Mouse (Mus musculus): Measurements from ENCODE around the gene Arhgap25. TPM values are rescaled to one million over a fixed set of nuclear protein-coding genes. Genes with fewer than 3 reads are reported as not detected.
"Not testable (repeated sequence)": the region's sequence is repeated elsewhere in the genome, so short reads cannot be mapped to it uniquely, and the experiment has no call there.

Arhgap25 gene
- polyA plus RNA-seq, 1 experiment = 2.5 TPM

DNA sequence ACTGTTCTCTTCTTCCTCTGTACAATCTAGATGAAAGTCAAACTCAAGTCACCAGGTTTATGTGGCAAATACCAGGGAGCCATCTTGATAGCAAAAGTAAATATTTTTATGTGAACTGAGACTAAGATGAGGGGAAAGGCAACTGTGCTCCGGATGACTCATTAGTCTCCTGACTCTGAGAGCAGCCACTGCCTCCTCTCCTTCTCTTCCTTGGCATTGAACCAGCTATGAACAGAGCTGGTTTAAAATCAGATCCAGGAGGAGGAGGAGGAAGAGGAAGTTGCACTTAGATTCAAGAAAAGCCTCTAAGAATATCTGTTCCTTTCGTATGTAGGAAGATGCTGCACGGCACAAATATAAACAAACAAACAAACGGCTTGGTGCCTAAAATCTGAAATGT lies 22.1 kb downstream of the Arhgap25 start:
- no peak for DNase-seq (ENCODE audit: low read depth, low spot score)
- WGBS = 31% methylated on average over 4 of the region's 4 CpGs

- no peak for DNase-seq (ENCODE audit: low read depth, low spot score)
- 88% methylated on average over 2 of the region's 2 CpGs for WGBS
Observed at GRCm38 (mm10) chr6:87509806-87510205, 23.3 kb downstream of the Arhgap25 start.

- WGBS = 71% methylated on average over 7 of the region's 7 CpGs
- DNase-seq (ENCODE audit: low read depth, low spot score) = no peak
Observed at GRCm38 (mm10) chr6:87504875-87505274, 28.2 kb downstream of the Arhgap25 start.

GRCm38 (mm10) chr6:87503976-87504375 lies 29.1 kb downstream of the Arhgap25 start:
- DNase-seq (ENCODE audit: low read depth, low spot score) = no peak
- 36% methylated on average over 5 of the region's 5 CpGs for WGBS

DNA sequence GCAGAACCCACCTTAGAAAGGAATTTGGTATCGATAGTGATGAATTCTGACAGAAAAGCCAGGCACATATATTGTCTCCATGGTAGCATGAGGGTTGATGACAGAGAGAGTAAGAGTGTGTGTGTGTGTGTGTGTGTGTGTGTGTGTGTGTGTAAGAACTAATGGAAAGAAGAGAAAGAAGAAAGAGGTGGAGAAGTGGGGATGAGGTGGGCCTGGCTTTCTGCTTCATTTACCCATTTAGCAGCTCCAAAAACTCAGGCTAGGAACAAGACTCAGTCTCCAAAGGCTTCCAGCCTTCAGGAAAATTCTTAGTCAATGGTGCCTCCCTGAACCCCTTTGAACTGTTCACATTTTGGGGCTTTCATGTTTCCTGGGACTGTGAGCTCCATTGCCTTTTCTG lies 29.5 kb downstream of the Arhgap25 start:
- DNase-seq (ENCODE audit: low read depth, low spot score) = no peak
- WGBS = 88% methylated on average over 1 of the region's 1 CpGs

DNA sequence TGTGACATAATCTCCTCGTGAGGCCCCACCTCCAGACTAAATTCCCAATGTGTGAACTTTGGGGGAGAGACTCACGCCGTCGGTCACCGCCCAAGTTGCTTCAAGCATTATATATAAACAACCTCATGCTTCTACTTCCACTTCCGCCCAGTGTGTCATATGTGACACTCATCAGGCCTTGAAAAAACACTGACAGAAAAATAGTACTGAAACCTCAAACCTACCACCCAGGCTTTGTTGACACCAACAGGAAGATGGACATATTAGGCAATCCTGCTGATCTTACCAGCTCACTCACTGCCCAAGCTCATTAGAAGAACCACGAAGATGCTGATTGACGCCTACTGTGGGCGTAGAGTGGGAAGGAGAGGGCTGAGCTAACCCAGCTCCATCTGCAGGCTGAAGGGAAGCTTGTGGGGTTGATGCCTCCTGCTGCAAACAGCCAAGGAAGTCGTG lies 30.2 kb downstream of the Arhgap25 start:
- no peak for DNase-seq (ENCODE audit: low read depth, low spot score)
- 50% methylated on average over 10 of the region's 10 CpGs for WGBS

- WGBS = 47% methylated on average over 6 of the region's 6 CpGs
- no peak for DNase-seq (ENCODE audit: low read depth, low spot score)
Observed at GRCm38 (mm10) chr6:87502411-87502810, 30.6 kb downstream of the Arhgap25 start.

DNA sequence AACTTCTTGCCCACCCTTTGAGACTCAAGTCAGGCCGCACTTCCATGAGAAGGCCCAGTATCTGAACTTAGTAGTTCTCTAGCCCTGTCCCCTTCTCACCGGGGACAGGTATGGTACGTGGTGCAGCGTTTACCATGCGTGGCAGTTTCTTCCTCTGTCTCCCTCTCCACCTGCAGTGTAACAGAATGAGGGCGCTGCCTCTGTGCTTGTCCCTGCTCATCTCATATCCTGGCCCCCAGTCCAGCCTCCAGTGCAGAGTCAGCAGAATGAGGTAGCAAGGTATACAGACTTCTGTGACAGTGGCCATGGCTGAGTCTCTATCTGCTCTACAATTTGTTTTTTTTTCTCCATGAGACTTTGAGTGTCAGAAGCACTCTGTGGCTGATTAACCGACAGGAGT lies 32.4 kb downstream of the Arhgap25 start:
- 91% methylated on average over 7 of the region's 7 CpGs for WGBS
- DNase-seq (ENCODE audit: low read depth, low spot score) = no peak

- 26% methylated on average over 6 of the region's 6 CpGs for WGBS
- DNase-seq (ENCODE audit: low read depth, low spot score) = no peak
Observed at GRCm38 (mm10) chr6:87499791-87500190, 33.3 kb downstream of the Arhgap25 start.

- DNase-seq (ENCODE audit: low read depth, low spot score) = no peak
- WGBS = 62% methylated on average over 9 of the region's 9 CpGs
Observed at GRCm38 (mm10) chr6:87496143-87496542, 36.9 kb downstream of the Arhgap25 start.

- no peak for DNase-seq (ENCODE audit: low read depth, low spot score)
- 56% methylated on average over 9 of the region's 9 CpGs for WGBS
Observed at GRCm38 (mm10) chr6:87494339-87494738, 38.7 kb downstream of the Arhgap25 start.

DNA sequence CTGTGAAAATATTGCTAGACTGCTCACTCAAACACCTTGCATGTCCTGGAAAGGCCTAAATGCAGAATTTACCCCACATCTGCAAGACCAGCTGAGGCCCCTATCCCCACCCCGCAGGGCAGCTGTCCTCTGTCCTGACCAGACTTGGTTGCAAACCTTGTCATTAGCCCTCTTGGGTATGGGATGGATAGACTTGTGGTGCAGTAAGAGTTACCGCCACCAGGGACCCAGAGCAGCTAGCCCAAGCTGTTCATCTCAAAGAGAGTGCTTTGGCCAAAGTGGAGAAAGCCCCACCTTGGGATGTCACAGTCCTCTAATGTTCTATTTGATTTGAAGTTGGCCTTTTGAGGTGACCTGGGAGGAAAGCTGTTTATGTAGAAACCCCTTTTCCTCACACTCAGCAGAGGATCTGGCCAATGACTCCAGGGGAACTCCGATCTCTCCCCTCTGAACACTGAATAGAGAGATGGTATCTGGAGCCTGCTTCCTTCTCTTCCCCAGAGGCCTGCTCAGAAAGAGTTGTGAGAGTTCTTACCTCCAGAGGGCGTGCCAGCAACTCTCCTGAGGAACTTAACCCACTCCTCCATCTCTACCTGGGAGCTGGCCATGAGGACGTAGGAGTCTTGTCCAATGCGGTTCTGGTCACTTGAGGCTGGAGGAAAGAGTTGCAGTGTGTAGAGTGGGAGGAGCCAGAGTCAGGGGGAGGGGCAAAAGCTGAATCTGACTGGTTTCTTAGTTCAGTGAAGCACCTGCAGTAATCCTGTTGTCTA lies 45.2 kb downstream of the Arhgap25 start:
- DNase-seq (ENCODE audit: low read depth, low spot score) = no peak
- 68% methylated on average over 6 of the region's 6 CpGs for WGBS

- WGBS = 67% methylated on average over 5 of the region's 5 CpGs
- DNase-seq (ENCODE audit: low read depth, low spot score) = no peak
Observed at GRCm38 (mm10) chr6:87484806-87485205, 48.3 kb downstream of the Arhgap25 start.

DNA sequence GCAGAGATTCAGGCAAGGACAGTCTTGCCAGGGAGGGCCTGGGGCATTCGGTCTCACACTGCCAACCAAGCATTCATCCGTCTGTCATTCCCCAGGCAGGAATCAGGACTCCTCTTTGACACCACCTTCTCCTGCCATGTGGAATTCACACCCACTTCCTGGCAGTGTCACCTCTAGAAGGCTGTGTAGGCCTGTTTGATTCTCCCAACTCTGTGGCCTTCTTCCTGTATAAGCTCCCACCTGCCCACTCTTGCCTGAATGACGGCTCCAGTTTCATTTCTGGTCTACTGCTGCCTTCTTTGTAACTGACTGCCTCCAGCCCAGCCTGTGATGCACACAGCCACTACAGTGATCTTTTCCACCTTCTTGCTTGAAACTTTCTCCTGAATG lies 49.2 kb downstream of the Arhgap25 start:
- 65% methylated on average over 3 of the region's 3 CpGs for WGBS
- DNase-seq (ENCODE audit: low read depth, low spot score) = no peak

GRCm38 (mm10) chr6:87483224-87483899 lies 49.7 kb downstream of the Arhgap25 start:
- no peak for DNase-seq (ENCODE audit: low read depth, low spot score)
- WGBS = 54% methylated on average over 12 of the region's 12 CpGs

DNA sequence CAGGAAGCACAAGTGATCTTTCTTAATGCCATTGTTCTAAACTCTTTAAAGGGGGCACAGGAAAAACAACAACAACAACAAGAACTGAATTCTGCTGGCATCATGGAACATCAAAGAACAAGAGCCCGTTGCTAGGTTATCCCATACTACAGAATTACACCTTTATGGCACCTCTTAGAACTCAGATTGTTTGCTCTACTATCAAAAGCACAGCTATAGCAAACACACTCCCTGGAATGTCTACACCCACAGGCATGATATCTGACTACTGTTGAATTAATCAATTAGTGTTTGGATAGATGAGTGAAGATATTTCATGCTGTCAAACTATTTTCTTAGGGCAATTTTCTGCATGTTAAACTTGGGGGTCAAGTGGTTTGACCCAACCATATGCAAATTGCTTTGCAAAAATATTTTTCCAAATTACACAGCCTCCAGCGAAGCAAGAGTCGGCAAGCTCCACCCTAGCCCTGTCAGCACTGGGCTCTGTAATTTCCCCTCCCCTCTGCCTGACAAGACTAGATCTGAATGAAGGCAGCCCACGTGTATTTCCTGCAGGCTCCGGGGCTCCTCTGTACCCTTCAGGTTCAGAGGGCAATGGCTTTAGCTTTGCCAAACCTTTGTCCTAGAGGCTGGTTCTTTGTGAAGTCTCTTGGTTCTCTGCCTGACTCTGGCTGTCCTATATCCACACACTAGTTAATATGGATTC lies 53.6 kb downstream of the Arhgap25 start:
- no peak for DNase-seq (ENCODE audit: low read depth, low spot score)
- WGBS = 20% methylated on average over 5 of the region's 5 CpGs

GRCm38 (mm10) chr6:87478847-87479246 lies 54.2 kb downstream of the Arhgap25 start:
- 20% methylated on average over 4 of the region's 4 CpGs for WGBS
- no peak for DNase-seq (ENCODE audit: low read depth, low spot score)

DNA sequence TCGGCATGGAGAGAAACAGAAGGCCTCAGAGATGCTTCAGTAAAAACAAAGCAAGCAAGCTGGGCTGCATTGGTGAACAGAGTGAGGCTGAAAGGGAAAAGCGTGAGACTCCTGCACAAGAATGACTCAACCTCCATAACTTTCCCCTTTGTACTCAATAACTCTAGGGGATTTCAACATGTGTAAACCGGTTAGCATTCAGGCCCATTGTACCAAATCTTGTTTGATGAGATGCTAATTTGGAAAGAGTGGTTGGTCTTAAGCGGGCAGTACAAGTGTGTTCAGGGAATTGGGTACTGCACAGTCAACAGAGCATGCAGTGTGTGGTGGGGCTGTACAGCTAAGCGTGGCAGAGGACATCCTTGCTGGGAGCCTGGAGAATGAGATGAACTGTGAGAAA lies 57.8 kb downstream of the Arhgap25 start:
- DNase-seq (ENCODE audit: low read depth, low spot score) = no peak
- WGBS = 78% methylated on average over 5 of the region's 5 CpGs

- 80% methylated on average over 12 of the region's 12 CpGs for WGBS
- DNase-seq (ENCODE audit: low read depth, low spot score) = not testable (repeated sequence)
Observed at GRCm38 (mm10) chr6:87470098-87470497, 63.0 kb downstream of the Arhgap25 start.

- DNase-seq (ENCODE audit: low read depth, low spot score) = no peak
- 66% methylated on average over 10 of the region's 10 CpGs for WGBS
Observed at GRCm38 (mm10) chr6:87468372-87468771, 64.7 kb downstream of the Arhgap25 start.

DNA sequence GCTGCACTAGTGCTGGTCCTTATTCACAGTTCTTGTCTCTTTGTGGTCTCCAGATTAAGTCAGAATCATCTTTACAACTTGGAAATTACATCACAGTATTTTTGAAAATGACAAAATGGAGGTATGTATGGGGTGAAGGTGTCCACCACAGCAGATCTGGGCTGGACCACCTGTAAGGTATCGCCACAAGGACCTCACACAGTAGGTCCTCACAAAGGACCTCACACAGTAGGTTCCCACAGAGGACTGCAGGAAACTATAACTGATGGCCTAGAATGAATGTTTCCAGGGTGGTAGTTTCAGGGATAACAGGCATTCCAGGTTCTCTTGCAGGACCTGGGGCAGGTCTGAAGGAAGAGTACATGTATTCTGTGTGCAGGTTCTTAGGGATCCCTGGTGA lies 65.7 kb downstream of the Arhgap25 start:
- WGBS = 95% methylated on average over 1 of the region's 1 CpGs
- DNase-seq (ENCODE audit: low read depth, low spot score) = no peak
